In the genomic region with DNA sequence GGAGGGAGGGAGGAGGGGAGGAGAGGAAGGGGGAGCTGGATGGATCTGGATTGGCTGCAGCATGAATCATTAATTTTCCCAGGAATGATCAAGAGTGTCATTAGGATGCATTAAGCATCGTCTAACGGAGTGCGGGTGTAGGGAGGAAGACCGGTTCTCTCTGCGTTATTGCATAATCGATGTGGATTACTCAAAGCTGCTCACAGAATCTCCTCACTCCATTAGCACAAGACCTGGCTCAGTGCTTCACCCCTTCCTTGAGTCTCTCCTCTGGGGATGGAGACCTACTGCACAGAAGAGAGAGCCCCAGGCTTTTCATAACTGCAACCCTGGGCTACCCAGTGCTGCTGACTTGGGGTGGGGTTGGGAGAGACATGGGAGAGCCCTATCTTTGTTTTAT, we compare ENCODE assay signal across 19 mouse cellular contexts.
DNase-seq lines count a peak whose midpoint lies in the region; ATAC-seq and TF ChIP-seq lines count a peak whose summit lies in the region.
"Had no signal": no experiment of that assay in that cellular context is flagged by ENCODE, and none has a peak within 500 bp of the region (broad histone marks: within the 10 kb centered on the region; RNA-seq: fewer than 3 reads in every experiment).

No protein-coding gene starts in this region.

- 0 out of 2 replicates have a peak, but pooled peaks cover 2% of the 10 kb centered on the region for H3K4me1 ChIP-seq in hindbrain, embryonic 10.5 days (replicated peaks)
- H3K4me1 ChIP-seq in hindbrain, postnatal 0 days (ENCODE audit: insufficient read depth, low read length): no peaks in the 10 kb centered on the region
- peaks cover 18% of the 10 kb centered on the region for H3K4me1 ChIP-seq in hindbrain, embryonic 13.5 days (replicated peaks)
- no peaks in the 10 kb centered on the region for H3K4me1 ChIP-seq in midbrain, embryonic 12.5 days
- peaks cover 22% of the 10 kb centered on the region for H3K4me1 ChIP-seq in neural tube, embryonic 12.5 days
- H3K4me1 ChIP-seq: heart, embryonic 10.5 days; kidney, embryonic 15.5 days had no signal

- TF ChIP-seq CTCF in hindbrain, postnatal 0 days (IDR thresholded peaks at IDR 0.05; ENCODE audit: low read depth): no peak

- no peaks in the 10 kb centered on the region for H3K27me3 ChIP-seq in hindbrain, embryonic 10.5 days (ENCODE audit: insufficient read depth, poor library complexity, severe bottlenecking)
- H3K27me3 ChIP-seq in hindbrain, postnatal 0 days (ENCODE audit: insufficient read depth, low read length): no peaks in the 10 kb centered on the region
- H3K27me3 ChIP-seq in hindbrain, embryonic 13.5 days: no peaks in the 10 kb centered on the region
- no peaks in the 10 kb centered on the region for H3K27me3 ChIP-seq in midbrain, embryonic 12.5 days
- no peaks in the 10 kb centered on the region for H3K27me3 ChIP-seq in neural tube, embryonic 12.5 days (replicated peaks)
- H3K27me3 ChIP-seq: kidney, embryonic 15.5 days had no signal

- H3K27ac ChIP-seq in hindbrain, embryonic 10.5 days: peak overlapping the region; percentile 13; the same call in 1 of the 2 replicates
- H3K27ac ChIP-seq in hindbrain, postnatal 0 days: no peak overlapping the region
- peak overlapping the region; percentile 85 for H3K27ac ChIP-seq in hindbrain, embryonic 13.5 days
- H3K27ac ChIP-seq in midbrain, embryonic 12.5 days (replicated peaks): no peak overlapping the region
- H3K27ac ChIP-seq in neural tube, embryonic 12.5 days: peak overlapping the region; percentile 38
- H3K27ac ChIP-seq: heart, embryonic 10.5 days; kidney, embryonic 15.5 days had no signal

- ATAC-seq in hindbrain, postnatal 0 days: no peak
- peak; percentile 81 for ATAC-seq in hindbrain, embryonic 13.5 days (ENCODE audit: low FRiP score)
- ATAC-seq in midbrain, embryonic 12.5 days (ENCODE audit: low FRiP score, low read depth): peak; percentile 58; the same call in 1 of the 2 replicates
- ATAC-seq in neural tube, embryonic 12.5 days (ENCODE audit: low FRiP score, low read depth): peak; percentile 78
- no peak for ATAC-seq in inflammation-experienced regulatory T-cells, adult 6 months

- WGBS in hindbrain, embryonic 10.5 days: 89% methylated on average over 6 of the region's 6 CpGs
- 59% methylated on average over 6 of the region's 6 CpGs for WGBS in hindbrain, postnatal 0 days
- 30% methylated on average over 6 of the region's 6 CpGs for WGBS in hindbrain, embryonic 13.5 days
- 76% methylated on average over 6 of the region's 6 CpGs for WGBS in midbrain, embryonic 12.5 days
- WGBS in neural tube, embryonic 12.5 days: 32% methylated on average over 6 of the region's 6 CpGs

- no peak overlapping the region for H3K4me3 ChIP-seq in hindbrain, embryonic 10.5 days
- H3K4me3 ChIP-seq in hindbrain, postnatal 0 days (ENCODE audit: low read length): no peak overlapping the region
- no peak overlapping the region for H3K4me3 ChIP-seq in hindbrain, embryonic 13.5 days
- H3K4me3 ChIP-seq in midbrain, embryonic 12.5 days: no peak overlapping the region
- no peak overlapping the region for H3K4me3 ChIP-seq in neural tube, embryonic 12.5 days
- H3K4me3 ChIP-seq: heart, embryonic 10.5 days; kidney, embryonic 15.5 days had no signal

- H3K9ac ChIP-seq in hindbrain, postnatal 0 days (replicated peaks; ENCODE audit: low read length): no peak overlapping the region
- H3K9ac ChIP-seq in hindbrain, embryonic 13.5 days: no peak overlapping the region
- H3K9ac ChIP-seq in midbrain, embryonic 12.5 days (replicated peaks): no peak overlapping the region
- H3K9ac ChIP-seq in neural tube, embryonic 12.5 days: no peak overlapping the region
- H3K9ac ChIP-seq: kidney, embryonic 15.5 days had no signal

- no peak overlapping the region for H3K4me2 ChIP-seq in hindbrain, postnatal 0 days (ENCODE audit: low read depth, low read length)
- H3K4me2 ChIP-seq in hindbrain, embryonic 13.5 days: 0 out of 2 replicates have a peak overlapping the region, but pooled peaks have one; percentile 10
- H3K4me2 ChIP-seq in midbrain, embryonic 12.5 days (replicated peaks): no peak overlapping the region
- peak overlapping the region; percentile 18; the same call in 1 of the 2 replicates for H3K4me2 ChIP-seq in neural tube, embryonic 12.5 days (replicated peaks)
- H3K4me2 ChIP-seq: kidney, embryonic 15.5 days had no signal

- DNase-seq in hindbrain, embryonic 10.5 days (ENCODE audit: low spot score): no peak
- no peak for DNase-seq in hindbrain, postnatal 0 days (ENCODE audit: low spot score)
- no peak for DNase-seq in thymus, postnatal 0 days (ENCODE audit: low spot score)
- DNase-seq in T-cell, adult 2 months (ENCODE audit: low spot score): no peak
- DNase-seq: adrenal gland, postnatal 36 days; cerebellum, postnatal 10 days; gastrocnemius, postnatal 25 days; heart, postnatal 10 days; liver; lung, adult 2 months; lung, postnatal 36 days; right cerebral cortex, postnatal 14 days; thymus, postnatal 25 days had no signal

- H3K9me3 ChIP-seq in hindbrain, embryonic 10.5 days: no peaks in the 10 kb centered on the region
- H3K9me3 ChIP-seq in hindbrain, postnatal 0 days (ENCODE audit: low read length): no peaks in the 10 kb centered on the region
- H3K9me3 ChIP-seq in hindbrain, embryonic 13.5 days: no peaks in the 10 kb centered on the region
- no peaks in the 10 kb centered on the region for H3K9me3 ChIP-seq in midbrain, embryonic 12.5 days
- H3K9me3 ChIP-seq in neural tube, embryonic 12.5 days: no peaks in the 10 kb centered on the region
- H3K9me3 ChIP-seq: heart, embryonic 10.5 days; kidney, embryonic 15.5 days had no signal

- H3K36me3 ChIP-seq in hindbrain, embryonic 10.5 days: no peaks in the 10 kb centered on the region
- no peaks in the 10 kb centered on the region for H3K36me3 ChIP-seq in hindbrain, postnatal 0 days (ENCODE audit: insufficient read depth, low read length)
- no peaks in the 10 kb centered on the region for H3K36me3 ChIP-seq in hindbrain, embryonic 13.5 days
- H3K36me3 ChIP-seq in midbrain, embryonic 12.5 days: no peaks in the 10 kb centered on the region
- no peaks in the 10 kb centered on the region for H3K36me3 ChIP-seq in neural tube, embryonic 12.5 days
- H3K36me3 ChIP-seq: heart, embryonic 10.5 days; kidney, embryonic 15.5 days had no signal

Comparison
In these comparisons a context has a peak if more than half of its experiments do, and no peak if none do; other contexts are left out.
1. H3K27ac ChIP-seq: peak in hindbrain, embryonic 10.5 days (single experiment), hindbrain, embryonic 13.5 days (single experiment) and neural tube, embryonic 12.5 days (single experiment); none in hindbrain, postnatal 0 days (single experiment) and midbrain, embryonic 12.5 days (single experiment).
2. ATAC-seq: peak in hindbrain, embryonic 13.5 days (single experiment), midbrain, embryonic 12.5 days (single experiment) and neural tube, embryonic 12.5 days (single experiment); none in hindbrain, postnatal 0 days (single experiment) and inflammation-experienced regulatory T-cells, adult 6 months (single experiment).
3. H3K4me2 ChIP-seq: peak in hindbrain, embryonic 13.5 days (single experiment) and neural tube, embryonic 12.5 days (single experiment); none in hindbrain, postnatal 0 days (single experiment) and midbrain, embryonic 12.5 days (single experiment).